In the genomic region with DNA sequence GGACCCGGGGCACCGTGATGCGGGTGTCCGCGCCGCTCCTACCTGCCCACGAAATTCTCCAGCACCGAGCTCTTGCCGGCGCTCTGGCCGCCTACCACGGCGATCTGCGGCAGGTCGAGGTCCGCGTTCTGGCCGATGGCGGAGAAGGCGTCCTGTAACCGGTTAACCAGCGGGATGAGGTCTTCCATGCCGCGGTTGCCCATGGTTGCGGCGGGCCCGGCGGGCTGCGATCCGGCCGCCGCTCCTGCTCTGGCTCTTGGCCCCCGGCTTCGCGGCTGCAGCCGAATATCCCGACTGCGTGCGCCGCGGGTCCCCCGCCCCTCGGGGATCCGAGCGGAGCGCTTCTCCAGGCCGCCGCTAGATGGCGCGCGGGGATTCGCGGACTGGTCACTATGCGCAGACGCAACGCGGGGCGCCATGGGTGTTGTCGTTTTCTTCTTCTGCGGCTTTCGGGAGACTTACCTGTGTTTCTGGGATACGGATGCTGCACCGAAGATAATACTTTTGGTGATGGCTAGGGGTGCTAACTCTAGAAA, we compare ENCODE assay signal across 8 mouse cellular contexts. TPM values are rescaled to one million over a fixed set of nuclear protein-coding genes. Genes with fewer than 3 reads are reported as not detected.
DNase-seq lines count a peak whose midpoint lies in the region; ATAC-seq and TF ChIP-seq lines count a peak whose summit lies in the region.

A gene (minus strand): TSS at position 332 of the 536 bp plus-strand sequence.

- DNase-seq in CD4-positive, CD25-positive, alpha-beta regulatory T cell, adult 2 months (ENCODE audit: low read depth, low spot score): peak; percentile 91
- DNase-seq in brain, embryonic 18.5 days (ENCODE audit: low read depth, low spot score): peak; percentile 71
- peak; percentile 92 for DNase-seq in kidney, postnatal 0 days (ENCODE audit: low spot score)
- peak; percentile 45 for DNase-seq in liver, adult 2 months (ENCODE audit: extremely low read depth, low read depth, low spot score)
- peak; percentile 87 to 98 for DNase-seq in spleen, postnatal 4 days (ENCODE audit: low spot score in 2 of 2)

- ATAC-seq in heart, embryonic 12.5 days (ENCODE audit: insufficient number of reproducible peaks, low FRiP score): peak; percentile 71
- ATAC-seq in kidney, postnatal 0 days (replicated peaks; ENCODE audit: low FRiP score, low read depth): peak; percentile 59; the same call in 1 of the 2 replicates

- peaks cover 56% of the 10 kb centered on the region for H3K27me3 ChIP-seq in erythroblast, embryonic 14.5 days (ENCODE audit: control insufficient read depth)
- peaks cover 38% of the 10 kb centered on the region for H3K27me3 ChIP-seq in heart, embryonic 12.5 days (replicated peaks)
- no peaks in the 10 kb centered on the region for H3K27me3 ChIP-seq in kidney, postnatal 0 days (ENCODE audit: insufficient read depth, low read length)
- H3K27me3 ChIP-seq in liver, adult 2 months (ENCODE audit: control insufficient read depth, insufficient read depth, low read length): peaks cover 12% of the 10 kb centered on the region; the same call in 1 of the 2 replicates
- no peaks in the 10 kb centered on the region for H3K27me3 ChIP-seq in myocyte (ENCODE audit: control insufficient read depth, insufficient read depth, insufficient read length)

- peak within 1 kb of the TSS; percentile 59 for H3K4me3 ChIP-seq in erythroblast, embryonic 14.5 days (replicated peaks)
- H3K4me3 ChIP-seq in heart, embryonic 12.5 days: peak within 1 kb of the TSS; percentile 58
- H3K4me3 ChIP-seq in kidney, postnatal 0 days (replicated peaks; ENCODE audit: low read depth, low read length): peak within 1 kb of the TSS; percentile 60
- H3K4me3 ChIP-seq in liver, adult 2 months (ENCODE audit: insufficient read depth, low read depth, low read length): peak within 1 kb of the TSS; percentile 65
- peak within 1 kb of the TSS; percentile 33 for H3K4me3 ChIP-seq in myocyte

- peaks cover 15% of the 10 kb centered on the region for H3K4me1 ChIP-seq in erythroblast, embryonic 14.5 days (ENCODE audit: control insufficient read depth)
- peaks cover 33% of the 10 kb centered on the region for H3K4me1 ChIP-seq in heart, embryonic 12.5 days (replicated peaks)
- H3K4me1 ChIP-seq in kidney, postnatal 0 days (replicated peaks; ENCODE audit: insufficient read depth, low read length): no peaks in the 10 kb centered on the region; the same call in 1 of the 2 replicates
- no peaks in the 10 kb centered on the region for H3K4me1 ChIP-seq in liver, adult 2 months (ENCODE audit: control insufficient read depth, insufficient read depth, low read length)

- no peaks in the 10 kb centered on the region for H3K9me3 ChIP-seq in erythroblast, embryonic 14.5 days (ENCODE audit: control insufficient read depth, low read length)
- H3K9me3 ChIP-seq in heart, embryonic 12.5 days (replicated peaks): no peaks in the 10 kb centered on the region
- no peaks in the 10 kb centered on the region for H3K9me3 ChIP-seq in kidney, postnatal 0 days (replicated peaks; ENCODE audit: low read length)

- H3K9ac ChIP-seq in heart, embryonic 12.5 days: peak within 1 kb of the TSS; percentile 76
- peak within 1 kb of the TSS; percentile 67 for H3K9ac ChIP-seq in kidney, postnatal 0 days (ENCODE audit: low read depth, low read length)
- H3K9ac ChIP-seq in liver, adult 2 months (ENCODE audit: low read depth, low read length): peak within 1 kb of the TSS; percentile 73

- peak within 1 kb of the TSS; percentile 6 for H3ac ChIP-seq in myocyte (ENCODE audit: control insufficient read depth, insufficient read length)

- H3K79me2 ChIP-seq in liver, adult 2 months (ENCODE audit: control insufficient read depth, insufficient read depth, low read length): no peaks in the 10 kb centered on the region
- H3K79me2 ChIP-seq in myocyte (ENCODE audit: control insufficient read depth, insufficient read depth): no peaks in the 10 kb centered on the region

- peak; percentile 97 for TF ChIP-seq CTCF in kidney, postnatal 0 days (IDR thresholded peaks at IDR 0.05; ENCODE audit: low read depth)
- peak; percentile 85 for TF ChIP-seq CTCF in liver, adult 2 months (IDR thresholded peaks at IDR 0.05; ENCODE audit: low read depth, low read length)

- H3K4me2 ChIP-seq in heart, embryonic 12.5 days: peak within 1 kb of the TSS; percentile 91
- H3K4me2 ChIP-seq in kidney, postnatal 0 days (ENCODE audit: low read length): peak within 1 kb of the TSS; percentile 99
- H3K4me2 ChIP-seq in myocyte (ENCODE audit: low read depth): peak within 1 kb of the TSS; percentile 90

- H3K36me3 ChIP-seq in erythroblast, embryonic 14.5 days (ENCODE audit: control insufficient read depth): no peaks in the 10 kb centered on the region
- H3K36me3 ChIP-seq in heart, embryonic 12.5 days: no peaks in the 10 kb centered on the region
- no peaks in the 10 kb centered on the region for H3K36me3 ChIP-seq in kidney, postnatal 0 days (ENCODE audit: insufficient read depth, low read length)
- H3K36me3 ChIP-seq in liver, adult 2 months (ENCODE audit: control insufficient read depth, insufficient read depth, low read length): no peaks in the 10 kb centered on the region
- H3K36me3 ChIP-seq in myocyte (ENCODE audit: control insufficient read depth, insufficient read depth): no peaks in the 10 kb centered on the region

- peak within 1 kb of the TSS; percentile 44; the same call in 1 of the 2 replicates for H3K27ac ChIP-seq in heart, embryonic 12.5 days (ENCODE audit: poor library complexity, severe bottlenecking)
- no peak within 1 kb of the TSS for H3K27ac ChIP-seq in kidney, postnatal 0 days
- no peak within 1 kb of the TSS for H3K27ac ChIP-seq in liver, adult 2 months (replicated peaks; ENCODE audit: insufficient read depth, low read depth, low read length)

- no peak for TF ChIP-seq POLR2A in liver, adult 2 months (IDR thresholded peaks at IDR 0.05; ENCODE audit: extremely low read depth, insufficient read depth, low read length)
- TF ChIP-seq POLR2A in myocyte (IDR thresholded peaks at IDR 0.05; ENCODE audit: insufficient read length, low read depth): no peak

- under 1% methylated on average over 63 of the region's 63 CpGs for WGBS in heart, embryonic 12.5 days
- WGBS in kidney, postnatal 0 days: under 1% methylated on average over 63 of the region's 63 CpGs
- under 1% methylated on average over 63 of the region's 63 CpGs for WGBS in liver, adult 2 months

TF ChIP-seq in myocyte, 11 proteins besides CTCF, POLR2A, EP300 and RAD21:
- no peak for TF ChIP-seq REST (IDR thresholded peaks at IDR 0.05; ENCODE audit: insufficient read depth, insufficient read length)
- peak; percentile 9 for TF ChIP-seq POLR2AphosphoS2 (IDR thresholded peaks at IDR 0.05; ENCODE audit: insufficient read length, low read depth)

RNA-seq across cellular contexts. Expression of the gene that starts here (rescaled TPM):
- polyA plus RNA-seq in erythroblast, embryonic 14.5 days (2012): 0.03 TPM in 1 of 2 replicates, not detected in the other
- polyA plus RNA-seq in heart, embryonic 12.5 days (2016; fragmentation: Nextera tagmentation; extraction: Ambion mirVana): 6.2 and 7.6 TPM in 2 replicates
- 5.3 and 5.6 TPM in 2 replicates for polyA plus RNA-seq in kidney, postnatal 0 days (2015; fragmentation: Nextera tagmentation; extraction: Ambion mirVana)
- 0.09 and 0.40 TPM in 2 replicates for total RNA-seq in liver, adult 2 months (2014; rRNA removed)
- polyA plus RNA-seq in liver, adult 2 months (2012; rRNA removed): 0.60 and 0.90 TPM in 2 replicates
- 44.0 TPM for polyA plus RNA-seq in myocyte (2012; fragmentation: generic; extraction: Trizol)

Comparison
In these comparisons a context has a peak if more than half of its experiments do, and no peak if none do; other contexts are left out.
1. Peak in DNase-seq, H3K4me3 ChIP-seq and H3K9ac ChIP-seq in liver, adult 2 months; RNA of the gene not detected or under 1 TPM.